In genomic region chr16:43098153-43098552, GRCm38 (mm10) we compare ENCODE assay signal across 28 mouse cellular contexts.
"Had no signal": no experiment of that assay in that cellular context is flagged by ENCODE, and none has a peak within 500 bp of the region (broad histone marks: within the 10 kb centered on the region; RNA-seq: fewer than 3 reads in every experiment).

No protein-coding gene starts in this region.

- DNase-seq: gastrocnemius, postnatal 14 days; gastrocnemius, postnatal 36 days; heart, adult 11 months; heart, adult 2 months; heart, postnatal 14 days; heart, postnatal 36 days; kidney, adult 11 months; kidney, adult 2 months; kidney, adult 9 months; kidney, postnatal 25 days; kidney, postnatal 4 days; layer of hippocampus, adult 9-11 months; liver; liver, embryonic 13.5 days had no signal

- H3K4me2 ChIP-seq: heart, embryonic 11.5 days; heart, embryonic 13.5 days; heart, embryonic 15.5 days; hindbrain, embryonic 13.5 days; hindbrain, embryonic 15.5 days; kidney, embryonic 15.5 days; limb, embryonic 12.5 days; liver, embryonic 11.5 days; liver, embryonic 13.5 days; liver, embryonic 15.5 days had no signal

- H3K4me1 ChIP-seq: heart, embryonic 13.5 days; heart, embryonic 15.5 days; hindbrain, embryonic 15.5 days; kidney, embryonic 15.5 days; limb, embryonic 10.5 days; limb, embryonic 12.5 days; liver, embryonic 13.5 days; liver, embryonic 15.5 days had no signal

- H3K36me3 ChIP-seq: heart, embryonic 13.5 days; heart, embryonic 15.5 days; hindbrain, embryonic 13.5 days; hindbrain, embryonic 15.5 days; kidney, embryonic 15.5 days; limb, embryonic 10.5 days; limb, embryonic 12.5 days; liver, embryonic 13.5 days; liver, embryonic 15.5 days had no signal

- H3K9me3 ChIP-seq: heart, embryonic 13.5 days; heart, embryonic 15.5 days; hindbrain, embryonic 13.5 days; hindbrain, embryonic 15.5 days; kidney, embryonic 15.5 days; limb, embryonic 10.5 days; limb, embryonic 12.5 days; liver, embryonic 13.5 days; liver, embryonic 15.5 days had no signal

- ATAC-seq: hindbrain, postnatal 0 days; intestine, embryonic 16.5 days had no signal

- H3K4me3 ChIP-seq: heart, adult 2 months; heart, embryonic 13.5 days; heart, embryonic 15.5 days; hindbrain, embryonic 13.5 days; hindbrain, embryonic 15.5 days; kidney, embryonic 15.5 days; left cerebral cortex, adult 2 months; limb, embryonic 10.5 days; limb, embryonic 12.5 days; liver, embryonic 13.5 days; liver, embryonic 15.5 days had no signal

- H3K27ac ChIP-seq: heart, adult 2 months; heart, embryonic 13.5 days; heart, embryonic 15.5 days; hindbrain, embryonic 13.5 days; hindbrain, embryonic 15.5 days; hindbrain, postnatal 0 days; kidney, embryonic 15.5 days; kidney, postnatal 0 days; left cerebral cortex, adult 2 months; limb, embryonic 10.5 days; limb, embryonic 12.5 days; liver, embryonic 13.5 days; liver, embryonic 15.5 days had no signal

- H3K27me3 ChIP-seq: heart, embryonic 13.5 days; heart, embryonic 15.5 days; hindbrain, embryonic 13.5 days; hindbrain, embryonic 15.5 days; kidney, embryonic 15.5 days; limb, embryonic 12.5 days; liver, embryonic 13.5 days; liver, embryonic 15.5 days had no signal

- H3K9ac ChIP-seq: heart, embryonic 13.5 days; heart, embryonic 15.5 days; hindbrain, embryonic 13.5 days; hindbrain, embryonic 15.5 days; kidney, embryonic 15.5 days; limb, embryonic 12.5 days; liver, embryonic 13.5 days; liver, embryonic 15.5 days had no signal
